Mouse (Mus musculus) ES-Bruce4 (cell line): ENCODE measurements around the gene Reck.

Source experiments
- CTCF ChIP-seq: IDR thresholded peaks from one replicate; pipeline ENCODE4 v1.8.1; 2011; ENCODE audit warnings: low read depth, low read length
- POLR2A ChIP-seq: IDR thresholded peaks from one replicate; pipeline ENCODE4 v1.8.1; 2011; ENCODE audit warnings: low read length; ENCODE audit not compliant: insufficient read depth

- TF ChIP-seq POLR2A (no peak), CTCF (no peak)
Measured at GRCm38 (mm10) chr4:43976223-43976740, 101.0 kb downstream of the Reck start.
